Mouse (Mus musculus): ENCODE results near the gene Tmem230. TPM values are rescaled to one million over a fixed set of nuclear protein-coding genes. Genes with fewer than 3 reads are reported as not detected.

The Tmem230 gene
- polyA plus RNA-seq (2012; rRNA removed) = 47.2 and 55.0 TPM in 2 replicates

GRCm38 (mm10) chr2:132247539-132248313, at the start of gene Tmem230:
Tmem230 (minus strand) TSS chr2:132247807.

DNA sequence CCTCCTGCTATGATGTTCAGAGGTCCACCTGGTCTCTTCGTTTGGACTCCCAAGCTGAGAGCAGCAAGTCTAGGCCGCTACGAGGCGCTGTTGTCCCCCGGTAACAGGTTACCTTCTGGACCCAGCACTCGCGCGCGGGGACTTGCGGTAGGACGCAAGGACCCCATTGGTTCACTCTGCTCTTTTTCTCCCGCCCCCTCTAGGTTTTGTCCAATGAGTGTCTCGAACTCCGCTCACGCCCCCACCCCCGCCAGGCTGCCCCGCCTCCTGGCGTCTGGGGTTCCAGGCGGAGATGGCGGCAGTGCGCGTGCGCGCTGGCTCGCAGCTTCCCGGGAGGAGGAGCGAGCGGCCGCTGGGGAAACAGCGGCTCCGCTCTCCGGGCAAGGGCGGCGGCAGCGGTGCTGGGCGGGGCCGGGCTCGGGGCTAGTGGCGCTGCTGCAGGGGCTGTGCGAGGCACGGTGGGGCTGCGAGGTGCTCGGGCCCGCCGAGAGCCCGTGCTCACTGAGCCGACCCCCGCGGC, 15.3 kb upstream of the Tmem230 start, which contains the start of gene Cds2:
Gene Cds2, plus strand, starts transcription at position 270 of the 520 bp plus-strand sequence.

GRCm38 (mm10) chr2:132252542-132253528, 5.2 kb upstream of the Tmem230 start, which contains the start of gene Pcna:
Pcna (minus strand) TSS chr2:132253314.

Other genes starting within 250 kb of the Tmem230 start
- 19.5 and 21.3 TPM in 2 replicates for gene Rassf2, start 217.5 kb downstream of the Tmem230 start, polyA plus RNA-seq (2012; rRNA removed)
- gene Slc23a2, start 102.7 kb downstream of the Tmem230 start, polyA plus RNA-seq (2012; rRNA removed) = 43.7 and 45.6 TPM in 2 replicates
- 140 and 147 TPM in 2 replicates for gene Pcna, start 5.5 kb upstream of the Tmem230 start, polyA plus RNA-seq (2012; rRNA removed)
- 56.4 and 57.1 TPM in 2 replicates for gene Cds2, start 15.3 kb upstream of the Tmem230 start, polyA plus RNA-seq (2012; rRNA removed)
- 5.1 and 5.4 TPM in 2 replicates for gene Prokr2, start 137.6 kb upstream of the Tmem230 start, polyA plus RNA-seq (2012; rRNA removed)